Mouse (Mus musculus): Measurements from ENCODE around the gene Coasy. TPM values are rescaled to one million over a fixed set of nuclear protein-coding genes. Genes with fewer than 3 reads are reported as not detected.
"Not testable (repeated sequence)": the region's sequence is repeated elsewhere in the genome, so short reads cannot be mapped to it uniquely, and the experiment has no call there.

The Coasy gene
- total RNA-seq, 4 experiments from 2014 or later: 70.8 to 104 (median 89.9) TPM

- no peak for DNase-seq
Measured at GRCm38 (mm10) chr11:101089931-101090330, 7.6 kb downstream of the Coasy start.

DNA sequence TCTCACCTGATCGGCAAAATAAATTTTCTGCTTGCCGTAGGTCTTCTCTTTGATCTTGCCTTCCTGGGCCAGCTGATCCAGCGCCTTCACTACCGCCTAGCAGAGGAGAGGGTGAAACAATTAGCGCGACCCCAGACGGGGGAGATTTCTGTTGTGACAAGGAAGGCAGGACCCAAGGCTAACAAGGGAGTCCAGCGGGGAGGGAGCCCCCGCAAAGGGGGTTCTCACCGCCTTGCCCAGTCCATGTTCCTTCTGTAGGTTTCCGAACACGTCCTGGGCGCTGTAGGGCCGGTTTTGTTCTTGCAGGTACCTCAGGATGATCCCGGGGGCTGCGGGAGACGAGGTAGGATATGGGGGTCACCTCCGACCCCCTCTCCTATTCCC lies 12.6 kb downstream of the Coasy start:
- no peak for DNase-seq

DNA sequence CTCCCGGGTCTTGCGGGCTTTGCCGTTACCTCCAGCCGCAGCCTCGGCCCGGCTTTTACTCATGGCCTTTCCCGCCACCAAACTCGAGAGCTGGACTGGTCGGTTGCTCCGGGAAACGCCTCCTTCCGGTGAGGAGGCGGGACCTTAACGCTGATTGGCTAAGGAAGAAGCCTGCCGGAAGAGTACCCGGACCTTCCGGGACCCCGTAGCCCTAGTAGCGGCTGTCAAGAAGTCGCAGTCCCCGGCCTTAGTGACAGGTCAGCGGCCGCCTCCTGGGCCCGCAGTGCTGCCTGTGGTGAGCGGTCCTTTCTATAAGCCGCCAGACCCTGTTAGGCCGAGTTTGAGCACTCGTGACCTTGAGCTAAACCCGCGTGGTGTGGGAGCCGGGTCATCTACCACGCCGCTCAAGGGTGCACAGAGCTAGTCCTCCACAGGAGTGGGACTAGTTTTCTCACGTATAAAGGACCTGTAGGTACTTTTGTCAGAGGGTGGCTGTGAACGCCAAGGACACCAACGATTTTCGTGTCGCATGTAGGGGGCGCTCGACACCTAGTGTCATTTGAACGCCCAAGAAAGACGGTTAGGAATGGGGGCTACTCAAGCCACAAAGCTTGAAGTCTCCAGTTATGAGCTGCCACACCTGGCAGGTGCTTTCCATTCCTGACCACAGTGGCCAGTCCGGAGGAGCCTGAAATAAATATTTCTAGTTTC lies 13.1 kb downstream of the Coasy start, which contains the start of gene Psmc3ip:
Gene Psmc3ip (minus strand): TSS at position 123 of the 711 bp plus-strand sequence.
- DNase-seq: peak; percentile 95

DNA sequence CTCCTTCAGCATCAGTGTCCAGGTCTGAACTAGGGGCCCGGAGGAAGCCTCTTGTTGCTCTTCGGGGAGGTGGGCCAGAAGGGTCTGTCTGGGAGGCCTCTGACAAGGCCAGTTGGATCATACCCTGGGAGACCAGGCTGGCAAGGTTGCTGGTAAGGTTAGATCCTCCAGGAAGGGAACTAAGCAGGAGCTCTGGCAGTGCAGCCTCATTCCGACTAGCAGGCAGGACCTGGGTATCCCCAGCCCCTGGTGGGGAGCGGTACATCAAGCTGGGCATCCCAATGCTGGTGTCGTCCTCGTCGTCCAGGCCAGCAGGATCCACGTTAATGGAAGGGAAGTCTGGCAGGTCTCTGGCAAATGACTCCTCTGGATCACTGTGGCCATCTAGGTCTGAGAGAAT lies 15.9 kb downstream of the Coasy start:
- no peak for DNase-seq

DNA sequence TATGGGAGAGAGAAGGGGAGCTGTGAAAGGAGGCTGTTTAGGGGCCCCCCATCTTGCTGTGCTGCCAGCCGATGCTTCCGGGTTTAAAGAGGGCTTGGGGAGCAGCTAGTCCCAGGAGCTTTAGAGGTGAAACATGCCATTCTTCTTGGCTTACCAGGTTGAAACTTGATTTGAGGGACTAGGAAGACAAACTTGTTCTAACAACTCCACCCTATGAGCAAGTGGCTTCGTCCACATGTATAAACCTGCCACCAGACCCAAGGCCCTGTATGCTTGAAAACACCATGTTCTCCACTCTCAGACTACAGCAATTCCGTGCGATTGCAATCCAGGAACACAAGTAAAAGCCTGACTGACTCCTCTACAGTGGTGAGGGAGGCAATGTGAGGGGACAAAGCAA lies 20.6 kb downstream of the Coasy start:
- no peak for DNase-seq

DNA sequence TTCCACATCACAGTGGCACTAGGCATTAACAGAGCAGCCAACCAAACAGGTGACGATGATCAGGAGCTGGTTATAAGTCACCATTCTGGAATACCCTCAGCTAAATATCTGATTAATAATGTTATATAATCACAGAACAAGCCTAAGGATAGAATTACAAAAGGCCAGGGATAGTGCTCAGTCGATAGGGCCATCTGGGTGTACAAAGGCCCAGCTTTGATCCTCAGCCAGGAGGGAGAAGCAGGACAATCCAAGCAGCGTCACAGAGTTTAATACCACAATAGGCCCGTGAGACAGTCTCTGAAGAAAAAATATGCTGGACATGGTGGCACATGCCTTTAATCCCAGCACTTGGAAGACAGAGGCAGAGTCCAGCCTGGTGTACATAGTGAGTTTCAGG lies 27.0 kb downstream of the Coasy start:
- no peak for DNase-seq

GRCm38 (mm10) chr11:101110708-101111107 lies 28.3 kb downstream of the Coasy start:
- DNase-seq: no peak

GRCm38 (mm10) chr11:101111178-101111577 lies 28.8 kb downstream of the Coasy start:
- no peak for DNase-seq

DNA sequence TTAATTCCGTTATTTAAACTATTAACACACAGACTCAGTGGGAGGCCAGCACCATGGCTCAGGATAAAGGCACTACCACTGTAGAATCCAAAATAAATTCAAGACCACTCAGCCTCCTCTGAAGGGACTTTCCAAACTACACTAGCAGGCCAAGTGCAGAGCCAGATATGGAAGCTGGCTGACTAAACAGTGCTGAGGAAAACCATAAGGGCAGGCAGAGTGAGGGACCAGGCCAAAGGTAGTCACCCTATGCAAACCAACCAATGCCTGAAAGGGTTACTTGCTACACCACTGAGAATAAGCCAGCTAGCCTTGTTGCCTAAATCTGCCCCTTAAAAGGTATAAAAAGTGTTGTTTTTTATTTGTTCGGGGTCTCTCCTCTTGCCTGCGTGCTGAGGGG lies 29.8 kb downstream of the Coasy start:
- DNase-seq: no peak

DNA sequence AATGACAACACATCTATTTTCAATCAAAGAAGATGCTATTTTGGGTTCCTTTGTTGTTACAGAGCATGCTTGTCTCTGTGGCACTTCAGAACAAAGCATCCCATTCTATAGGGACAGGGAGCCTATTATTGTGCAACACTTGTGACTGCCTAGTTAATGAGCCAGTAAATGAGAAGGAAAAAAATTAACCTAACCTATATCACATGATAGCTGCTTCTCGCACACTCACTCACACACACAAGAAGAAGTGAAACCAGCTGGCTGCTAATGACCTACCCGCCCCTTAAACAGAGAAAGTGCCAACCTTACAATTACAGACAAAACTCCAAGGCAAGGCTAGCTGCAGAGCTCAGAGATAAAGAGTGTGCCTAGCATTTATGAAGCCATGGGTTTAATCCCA lies 33.2 kb downstream of the Coasy start:
- DNase-seq: no peak

DNA sequence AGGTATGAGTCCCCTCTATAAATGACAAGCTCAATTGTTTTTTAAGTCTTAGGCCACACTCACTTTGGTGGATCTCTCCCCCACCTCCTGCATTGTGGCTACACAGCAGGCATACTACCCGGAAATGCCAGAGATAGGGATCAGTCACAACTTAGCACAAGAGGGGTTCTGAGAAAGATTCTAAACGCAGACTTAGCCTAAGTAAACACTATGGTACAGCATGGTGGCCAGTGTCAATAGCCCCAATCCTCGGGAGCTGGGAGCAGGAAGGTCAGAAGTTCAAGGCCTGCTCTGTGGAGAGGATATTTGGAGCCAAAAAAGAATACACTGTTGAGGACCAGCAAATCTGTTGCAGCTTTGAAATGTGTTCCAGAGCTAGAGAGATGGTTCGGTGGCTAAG lies 35.7 kb downstream of the Coasy start:
- no peak for DNase-seq

GRCm38 (mm10) chr11:101119131-101119760 lies 36.9 kb downstream of the Coasy start:
- no peak for DNase-seq

DNA sequence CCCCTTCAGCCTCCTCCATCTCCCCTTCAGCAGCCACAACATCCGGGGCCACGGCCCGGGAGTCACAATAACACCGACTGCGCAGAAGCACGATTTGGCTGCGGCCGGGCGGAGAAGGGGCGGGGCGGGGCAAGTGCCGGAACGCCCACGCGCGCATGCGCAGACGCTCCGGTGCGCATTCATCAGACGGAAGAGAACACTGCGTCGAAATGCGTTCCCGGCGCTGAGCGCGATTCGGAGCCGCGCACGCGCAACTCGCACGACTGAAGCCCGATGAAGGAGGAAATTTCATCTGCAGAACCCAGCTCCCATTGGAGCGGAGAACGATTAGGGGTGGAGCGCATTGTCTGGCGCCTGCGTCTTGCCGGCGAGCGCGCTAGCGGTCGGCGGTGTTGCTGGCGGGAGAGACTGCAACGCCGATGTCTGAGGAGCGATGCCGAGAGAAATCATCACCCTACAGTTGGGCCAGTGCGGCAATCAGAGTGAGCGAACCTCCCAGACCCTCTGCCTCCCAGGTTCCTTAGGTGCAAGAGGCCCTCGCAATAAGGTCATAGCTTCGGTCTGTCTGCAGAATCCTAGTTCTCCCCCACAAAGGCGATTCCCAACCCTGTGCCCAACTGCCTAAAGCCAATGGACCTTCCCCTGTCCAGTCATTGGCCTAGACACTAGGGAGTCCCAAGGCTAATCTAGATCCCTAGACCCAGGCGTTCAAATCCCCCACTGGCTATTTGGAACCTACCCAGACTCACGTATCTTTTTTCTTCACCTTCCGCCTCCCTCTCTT lies 37.6 kb downstream of the Coasy start, which contains the start of the genes Retreg3 and Tubg1:
Gene Retreg3 (minus strand): TSS at position 133 of the 784 bp plus-strand sequence.
Gene Tubg1 (plus strand): TSS at position 178 of the 784 bp plus-strand sequence.
- DNase-seq: peak; percentile 98

- DNase-seq: no peak
Measured at GRCm38 (mm10) chr11:101120545-101121188, 38.3 kb downstream of the Coasy start.

GRCm38 (mm10) chr11:101124494-101124893 lies 42.1 kb downstream of the Coasy start:
- DNase-seq: not testable (repeated sequence)

- DNase-seq: not testable (repeated sequence)
Measured at GRCm38 (mm10) chr11:101125008-101125407, 42.6 kb downstream of the Coasy start.

GRCm38 (mm10) chr11:101127075-101127474 lies 44.7 kb downstream of the Coasy start:
- DNase-seq: no peak

GRCm38 (mm10) chr11:101128996-101129577 lies 46.7 kb downstream of the Coasy start:
- DNase-seq: no peak

DNA sequence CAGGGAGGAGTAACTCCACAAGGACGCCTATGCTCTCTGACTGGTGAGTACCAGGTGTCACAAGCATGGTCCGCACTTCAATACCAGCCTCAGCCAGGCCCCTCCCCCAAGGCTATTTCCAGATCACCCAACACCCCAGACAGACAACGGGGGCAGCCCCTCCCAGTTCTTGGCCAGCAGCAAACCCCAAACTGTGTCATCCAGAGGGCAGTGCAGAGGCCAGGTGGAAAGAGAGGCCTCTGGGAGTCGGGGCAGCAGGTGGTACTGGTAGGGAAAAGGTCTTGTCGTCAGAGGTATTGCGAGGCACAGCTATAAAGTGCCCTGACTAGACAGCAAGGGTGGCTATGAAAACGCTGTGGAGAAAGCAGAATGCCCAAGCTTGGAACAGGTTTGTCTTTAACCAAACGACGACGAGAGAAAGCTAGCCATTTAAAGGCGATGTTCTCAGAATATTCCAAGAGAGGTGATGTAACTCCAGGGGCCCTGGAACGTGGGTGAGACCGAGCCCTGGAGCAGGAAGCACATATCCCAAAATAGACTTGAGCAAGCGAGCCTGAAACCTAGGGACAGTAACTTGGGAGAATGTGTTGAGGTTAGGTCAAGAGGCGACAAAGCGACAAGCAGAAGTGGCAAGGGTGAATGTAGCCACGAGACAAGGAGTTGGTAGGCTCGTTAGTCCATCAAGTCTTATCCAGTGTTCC lies 47.8 kb downstream of the Coasy start:
- DNase-seq: no peak

GRCm38 (mm10) chr11:101131187-101131586 lies 48.8 kb downstream of the Coasy start:
- no peak for DNase-seq

- no peak for DNase-seq
Measured at GRCm38 (mm10) chr11:101131701-101132100, 49.3 kb downstream of the Coasy start.

DNA sequence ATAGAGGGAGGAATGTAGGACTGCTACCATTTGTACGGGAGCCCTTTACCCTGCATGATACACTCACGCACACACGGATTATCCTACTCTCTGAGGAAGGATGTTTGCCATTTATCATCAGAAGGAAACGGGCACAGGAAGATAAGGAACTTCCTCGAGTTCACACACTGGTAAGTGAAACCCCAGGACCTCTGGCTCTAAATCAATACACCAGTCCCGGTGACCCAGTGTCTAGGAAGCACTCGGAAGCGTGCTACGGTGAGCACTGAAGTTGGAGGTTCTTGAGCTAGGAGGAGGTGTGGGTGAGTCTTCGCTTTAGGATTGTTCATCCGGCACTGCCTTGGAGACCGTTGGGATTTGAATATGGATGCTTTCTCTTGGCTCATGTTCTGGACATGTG lies 50.7 kb downstream of the Coasy start:
- no peak for DNase-seq
